Mouse (Mus musculus) right cerebral cortex, postnatal 25 days (tissue): ENCODE data around the gene Serping1.

Experiments
- DNase-seq: peaks from one replicate; pipeline ENCODE4 v3.0.0; 2022

Serping1 gene

GRCm38 (mm10) chr2:84779210-84779609 is 4.0 kb upstream of the Serping1 start:
- no peak for DNase-seq

DNA sequence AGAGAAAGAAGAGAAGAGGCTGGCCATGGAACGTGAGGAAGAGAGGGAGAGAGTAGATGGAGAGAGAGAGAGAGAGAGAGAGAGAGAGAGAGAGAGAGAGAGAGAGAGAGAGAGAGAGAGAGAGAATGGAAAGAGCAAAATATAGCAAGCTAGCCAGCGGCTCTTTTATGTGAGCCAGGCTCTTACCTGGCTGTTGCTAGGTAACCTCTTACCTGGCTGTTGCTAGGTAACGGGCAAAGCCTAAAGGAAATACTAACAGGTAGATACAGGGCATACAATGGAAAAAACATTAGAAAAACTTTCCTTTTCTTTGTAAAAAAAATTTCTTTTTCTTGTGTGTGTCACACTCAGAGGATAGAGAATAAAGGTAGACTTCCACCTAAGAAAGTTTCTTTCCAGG is 2.5 kb upstream of the Serping1 start:
- DNase-seq: no peak

DNA sequence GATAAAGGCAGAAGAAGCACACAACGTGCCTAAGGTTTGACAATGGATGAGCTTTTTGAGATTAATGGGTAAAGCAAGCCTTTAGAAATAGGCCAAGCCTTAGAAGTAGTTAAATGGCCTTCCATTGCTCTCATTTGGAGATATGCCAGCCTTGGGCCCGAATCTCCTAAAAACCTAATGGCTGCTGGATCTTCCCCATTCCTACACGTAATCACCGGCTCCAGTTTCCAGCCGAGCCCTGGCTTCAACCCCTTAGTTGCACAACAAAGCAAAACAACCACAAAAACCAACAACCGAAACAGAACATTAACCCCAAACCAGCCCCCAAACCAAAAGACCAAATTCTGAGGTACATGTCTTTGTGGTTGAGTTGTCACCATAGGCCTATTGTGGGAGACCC is 421 bp upstream of the Serping1 start:
- DNase-seq: no peak

GRCm38 (mm10) chr2:84774751-84775150 is 493 bp downstream of the Serping1 start:
- DNase-seq: no peak

- DNase-seq: no peak
Measured at GRCm38 (mm10) chr2:84773195-84773594, 2.0 kb downstream of the Serping1 start.

DNA sequence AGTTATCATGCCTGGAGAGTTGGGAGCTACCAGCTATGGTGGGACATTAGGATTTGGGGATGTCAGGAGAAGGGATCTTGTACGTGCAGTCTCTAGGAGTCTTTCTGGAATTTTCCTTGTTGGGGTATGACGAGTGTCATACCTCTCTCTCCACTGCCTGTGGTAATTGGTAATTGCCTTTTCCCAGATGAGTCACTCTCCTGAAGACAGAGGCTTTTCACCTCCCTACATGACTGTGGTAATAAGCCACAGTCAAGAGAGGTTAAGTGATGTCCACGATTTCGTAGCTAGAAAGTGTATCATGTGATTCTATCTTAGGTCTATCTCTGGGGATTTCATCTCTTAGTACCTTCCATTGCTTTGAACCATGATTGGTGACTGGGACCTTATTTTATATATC is 2.8 kb downstream of the Serping1 start:
- DNase-seq: no peak

- DNase-seq: no peak
Measured at GRCm38 (mm10) chr2:84770501-84770900, 4.7 kb downstream of the Serping1 start.

- no peak for DNase-seq
Measured at GRCm38 (mm10) chr2:84762818-84763217, 12.4 kb downstream of the Serping1 start.

GRCm38 (mm10) chr2:84762295-84762694 is 12.9 kb downstream of the Serping1 start:
- DNase-seq: no peak

- no peak for DNase-seq
Measured at GRCm38 (mm10) chr2:84761840-84762239, 13.4 kb downstream of the Serping1 start.

- DNase-seq: no peak
Measured at GRCm38 (mm10) chr2:84761309-84761708, 13.9 kb downstream of the Serping1 start.

DNA sequence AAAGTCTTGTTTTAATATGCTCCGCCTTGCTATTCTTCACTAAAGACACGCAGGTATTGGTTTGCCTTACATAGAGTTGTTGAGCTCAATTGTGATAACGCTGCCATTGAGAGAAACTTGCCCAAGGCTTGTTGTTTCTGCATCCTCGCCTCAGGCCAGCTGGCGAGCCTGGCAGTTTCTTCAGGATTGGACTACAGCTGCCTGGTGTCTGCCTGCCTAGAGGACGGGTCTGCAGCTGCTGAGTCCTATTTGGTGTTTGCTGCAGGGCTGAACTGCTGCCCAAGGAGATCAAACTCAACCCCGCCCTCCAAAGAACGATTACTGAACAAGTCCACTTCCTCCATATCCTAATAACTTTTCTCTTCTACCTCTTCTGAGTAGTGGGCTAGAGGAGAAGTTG is 14.5 kb downstream of the Serping1 start:
- no peak for DNase-seq

DNA sequence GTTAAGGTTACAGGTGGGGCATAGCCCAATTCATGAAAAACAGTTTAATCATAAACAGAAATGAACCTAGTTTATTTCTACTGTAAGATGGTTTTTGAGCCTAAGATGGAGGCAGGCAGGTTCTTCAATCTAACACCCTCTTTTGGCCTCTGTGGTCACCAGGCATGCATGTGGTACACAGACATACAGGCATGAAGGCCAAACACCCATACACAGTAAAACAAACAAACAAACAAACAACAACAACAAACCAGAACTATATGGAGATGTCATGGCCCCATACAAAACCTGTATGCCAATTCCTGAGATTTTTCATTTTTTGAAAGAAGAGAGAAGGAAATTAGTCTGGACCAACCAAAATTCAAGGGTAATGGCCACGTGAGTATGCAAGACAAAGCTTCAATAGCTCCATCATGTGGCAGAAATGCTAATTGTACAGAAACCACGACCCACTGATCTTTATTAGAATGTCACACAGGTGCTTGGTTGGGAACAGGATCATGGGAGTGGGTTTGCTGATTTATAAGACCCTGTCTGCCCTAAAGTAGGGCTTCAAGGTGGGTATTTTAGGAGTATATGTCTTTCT is 16.6 kb downstream of the Serping1 start:
- no peak for DNase-seq

DNA sequence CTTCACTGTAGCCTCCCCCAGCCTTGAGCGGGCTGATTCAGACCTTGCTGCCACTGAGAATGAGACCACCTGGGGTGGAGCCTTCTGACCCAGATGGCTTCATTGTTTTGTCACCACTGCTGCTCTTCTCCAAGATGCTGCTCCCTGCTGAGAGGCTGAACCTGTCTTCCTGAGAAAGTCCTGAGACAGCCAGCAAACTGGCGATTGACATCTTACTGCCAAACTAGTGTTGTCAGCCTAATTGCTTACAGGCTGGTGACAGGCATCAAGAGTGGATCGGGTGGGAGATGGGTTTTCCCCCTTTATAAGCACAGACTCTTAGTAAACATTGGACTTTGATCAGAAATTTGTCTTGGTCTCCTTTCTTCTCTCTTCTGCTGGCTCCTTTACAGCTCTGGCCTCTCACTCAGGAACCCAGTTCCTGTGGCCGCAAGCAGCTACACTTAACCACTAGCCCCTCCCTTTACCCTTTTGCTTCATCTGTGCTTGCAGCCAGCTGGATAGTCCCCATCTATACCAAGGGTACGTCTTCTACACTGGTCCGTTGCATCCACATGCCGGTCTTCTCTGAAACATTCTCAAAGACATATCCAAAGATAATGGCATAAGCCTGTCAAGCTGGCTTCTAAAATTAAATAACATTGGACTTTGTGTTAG is 18.1 kb downstream of the Serping1 start:
- no peak for DNase-seq

- no peak for DNase-seq
Measured at GRCm38 (mm10) chr2:84756245-84756644, 19.0 kb downstream of the Serping1 start.

DNA sequence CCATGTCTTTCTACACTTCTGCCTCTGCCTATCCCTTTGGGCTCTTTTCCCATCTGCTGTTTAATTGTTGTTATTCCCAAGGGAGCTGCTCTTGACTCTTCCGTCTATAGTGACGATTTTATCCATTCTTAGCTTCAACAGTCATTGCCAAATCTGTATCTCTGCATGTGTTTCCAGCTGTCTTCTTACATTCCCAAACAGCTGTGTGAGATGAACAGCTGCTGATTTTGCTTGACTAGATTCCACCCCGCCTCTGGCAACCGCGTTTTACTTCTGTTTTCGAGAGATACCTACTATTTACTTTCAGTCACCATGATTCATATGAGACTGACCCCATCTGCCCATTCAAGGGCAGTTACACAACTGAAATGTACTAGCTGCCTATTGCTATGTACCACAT is 25.1 kb downstream of the Serping1 start:
- DNase-seq: no peak

DNA sequence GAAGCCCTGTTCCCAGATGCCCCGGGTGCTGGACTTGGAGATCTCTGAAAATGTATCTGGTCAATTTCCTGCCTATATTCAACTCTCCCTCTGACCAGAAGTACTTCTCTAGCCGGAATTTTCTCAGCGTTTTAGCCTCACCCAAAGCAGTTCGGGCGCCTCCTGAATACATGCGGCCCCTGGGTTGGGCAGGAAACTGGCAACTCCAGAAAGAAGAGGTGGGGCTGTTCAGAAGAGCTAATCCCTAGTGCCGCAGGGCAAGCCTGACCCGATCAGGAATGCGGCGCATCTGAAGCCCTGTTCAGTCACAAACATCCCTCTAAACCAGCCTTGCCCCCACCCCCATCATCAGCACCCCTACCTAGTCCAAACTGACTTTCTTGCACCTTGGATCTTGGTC is 31.1 kb downstream of the Serping1 start:
- DNase-seq: no peak

DNA sequence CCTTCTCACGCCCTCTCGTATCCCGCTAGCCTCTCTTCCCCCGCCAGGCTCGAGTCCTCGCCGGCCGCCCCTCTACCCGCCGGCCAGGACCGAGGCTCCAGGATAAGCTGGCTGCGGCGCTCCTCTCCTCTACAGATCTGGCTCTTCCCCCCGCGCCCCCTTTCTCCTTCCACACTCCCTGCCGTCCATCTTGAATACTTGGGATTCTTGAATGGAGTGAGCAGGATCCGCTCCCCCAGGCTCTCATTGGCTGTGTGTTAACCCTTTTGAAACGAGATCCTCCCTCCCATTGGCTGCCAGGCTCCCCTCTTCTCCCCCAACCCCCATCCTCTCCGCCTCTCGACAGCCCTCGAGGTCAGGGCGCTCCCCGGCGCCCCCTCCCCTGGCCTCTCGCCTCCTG is 31.7 kb downstream of the Serping1 start, which contains the start of gene Gm19426:
Gene Gm19426 (minus strand): TSS at position 95 of the 400 bp plus-strand sequence.
- DNase-seq: peak; percentile 66

DNA sequence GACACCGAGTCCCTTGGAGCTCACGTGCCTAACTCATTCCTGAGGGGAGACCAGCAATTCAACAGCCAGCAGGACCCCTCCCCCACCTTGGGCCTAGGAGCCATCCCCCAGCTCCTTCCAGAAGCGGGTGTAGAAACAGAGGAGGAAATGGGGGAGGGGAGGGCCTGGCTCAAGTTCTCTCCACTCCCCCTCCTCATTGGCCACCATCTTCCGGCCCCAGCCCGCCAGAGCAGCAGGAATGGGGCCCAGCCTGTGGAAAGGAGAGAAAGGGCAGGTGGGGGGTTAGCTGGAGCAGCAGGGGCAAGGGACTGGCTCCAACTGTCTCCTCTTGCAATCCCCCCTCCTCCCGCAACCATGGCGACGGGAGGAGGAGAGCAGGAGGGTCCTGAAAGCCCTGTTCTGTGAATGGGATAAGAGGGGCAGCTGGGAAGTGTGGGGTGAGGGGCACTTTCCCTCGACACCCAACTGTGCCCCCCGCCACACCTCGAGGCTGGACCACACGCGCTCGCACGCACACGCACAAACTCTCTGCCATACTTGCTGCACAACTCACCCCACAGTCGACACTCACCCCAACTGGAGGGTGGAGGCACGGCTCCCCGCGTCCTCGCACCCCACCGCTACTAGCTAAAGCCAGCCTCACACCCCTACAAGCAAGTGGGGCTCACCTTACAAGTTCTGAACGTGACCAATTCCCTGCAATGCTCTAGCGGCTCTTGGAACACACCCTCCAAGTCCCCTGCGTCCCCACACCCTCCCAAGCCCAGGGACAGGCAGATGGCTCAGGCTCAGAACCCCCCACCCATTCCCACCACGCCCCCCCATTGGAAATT is 32.6 kb downstream of the Serping1 start:
- peak; percentile 14 for DNase-seq

- DNase-seq: no peak
Measured at GRCm38 (mm10) chr2:84741841-84742450, 33.3 kb downstream of the Serping1 start.

- no peak for DNase-seq
Measured at GRCm38 (mm10) chr2:84740608-84741333, 34.5 kb downstream of the Serping1 start.

DNA sequence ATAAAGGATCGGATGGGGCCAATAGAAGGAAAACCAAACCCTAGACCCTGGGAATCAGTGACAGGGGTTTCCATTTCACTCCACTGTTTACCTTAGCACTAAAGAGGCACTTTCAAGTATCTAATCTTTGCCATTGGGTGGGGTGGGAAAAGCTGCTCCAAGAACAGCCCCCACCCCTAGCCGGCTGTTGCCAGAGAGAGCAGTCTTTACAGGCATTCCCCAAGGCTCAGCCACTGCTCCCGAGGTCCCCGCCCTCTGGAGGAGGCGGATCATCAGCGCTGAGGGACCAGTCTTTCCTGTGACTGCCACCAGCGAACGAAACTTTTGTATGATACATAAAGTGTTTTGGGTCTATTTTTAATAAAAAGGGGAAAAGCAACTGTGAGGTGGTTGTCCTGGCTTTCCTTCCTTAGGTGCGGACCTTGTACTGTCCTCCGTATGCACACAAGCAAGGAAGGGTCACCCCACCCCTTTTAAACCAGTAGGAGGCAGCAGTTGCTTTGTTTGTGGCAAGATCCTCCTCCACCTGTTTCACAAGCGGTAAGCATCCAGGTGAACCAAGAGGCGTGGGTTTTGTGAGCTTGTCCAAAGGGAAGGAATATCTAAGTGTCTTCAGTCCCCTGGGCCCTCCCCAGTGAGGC is 36.9 kb downstream of the Serping1 start:
- DNase-seq: no peak
